Mouse (Mus musculus) left cerebral cortex, adult 2 months (tissue): ENCODE measurements at regions not wholly inside any gene's neighbourhood (a gene's known extent, or its start where the extent isn't known, plus 50 kb on each side); places are given as distances from the start of the nearest gene placed in this dataset.
"Not testable (repeated sequence)": the region's sequence is repeated elsewhere in the genome, so short reads cannot be mapped to it uniquely, and the experiment has no call there.

ENCODE experiments used
- DNase-seq, 2 experiments: peaks; one replicate each; pipeline ENCODE4 v3.0.0; 2021 to 2022; ENCODE audit warnings: low spot score in 2 of 2, mixed read lengths in 1 of 2; ENCODE audit errors: extremely low spot score in 1 of 2
- H3K27ac ChIP-seq: fragments of 200-600 bp; 2 replicates; pipeline ENCODE4 v1.8.1; 2022
- H3K4me3 ChIP-seq: fragments of 200-600 bp; 2 replicates; pipeline ENCODE4 v1.8.1; 2022
- CTCF ChIP-seq: fragments of 200-600 bp; IDR thresholded peaks from 2 replicates; pipeline ENCODE4 v1.8.1; 2022; ENCODE audit warnings: antibody characterized with exemption, mild to moderate bottlenecking, moderate library complexity
- intact Hi-C: fragments of 180-260 bp; cut with DNase I; formaldehyde crosslinking; loops from one replicate; pipeline ENCODE4 v1.15.1; 2025
- microRNA-seq, 2 experiments: library from miRNA; unstranded; fragments of <30 nt; microRNA quantifications; one replicate each; pipeline ENCODE4 v1.2.0; 2021

GRCm38 (mm10) chr9:104413021-104413420 is 75.5 kb upstream of the Acpp start:
- Histone ChIP-seq H3K4me3 (no peak overlapping the region), H3K27ac (no peak overlapping the region)
- intact Hi-C loops, result no loop called here
- no peak for DNase-seq
- no peak for TF ChIP-seq CTCF

GRCm38 (mm10) chr9:104410211-104410610 is 72.7 kb upstream of the Acpp start:
- Histone ChIP-seq H3K27ac (no peak overlapping the region), H3K4me3 (no peak overlapping the region)
- TF ChIP-seq CTCF, result peak; percentile 83
- DNase-seq, result peak; percentile 31 to 45
- intact Hi-C loops, result loop anchor here (1.0 kb wide), 1 partner anchor 156 kb away; no protein-coding TSS in a partner anchor

- intact Hi-C loops, result loop anchor here (2.0 kb wide), 1 partner anchor 979 kb away; no protein-coding TSS in a partner anchor
- Histone ChIP-seq H3K4me3 (peak overlapping the region; percentile 45), H3K27ac (no peak overlapping the region)
- no peak for TF ChIP-seq CTCF
- no peak for DNase-seq
Measured at GRCm38 (mm10) chr9:104409381-104409780, 71.8 kb upstream of the Acpp start.

GRCm38 (mm10) chr9:104408571-104409294 is 71.2 kb upstream of the Acpp start:
- no peak overlapping the region for H3K27ac ChIP-seq
- intact Hi-C loops, result loop anchor here (2.0 kb wide), 1 partner anchor 980 kb away; no protein-coding TSS in a partner anchor
- no peak for TF ChIP-seq CTCF

GRCm38 (mm10) chr9:104407559-104408376 is 70.2 kb upstream of the Acpp start:
- peak overlapping the region; percentile 33 for H3K4me3 ChIP-seq
- DNase-seq, result no peak
- H3K27ac ChIP-seq, result no peak overlapping the region
- intact Hi-C loops, result loop anchor here (2.0 kb wide), 1 partner anchor 981 kb away; no protein-coding TSS in a partner anchor
- no peak for TF ChIP-seq CTCF

More at GRCm38 (mm10) chr9:104408571-104409294, 71.2 kb upstream of the Acpp start:
- peak; percentile 59 to 69 for DNase-seq
- peak overlapping the region; percentile 45 for H3K4me3 ChIP-seq

GRCm38 (mm10) chr9:104407011-104407410 is 69.5 kb upstream of the Acpp start:
- Histone ChIP-seq H3K27ac (no peak overlapping the region), H3K4me3 (no peak overlapping the region)
- intact Hi-C loops, result no loop called here
- no peak for TF ChIP-seq CTCF
- no peak for DNase-seq

GRCm38 (mm10) chr9:104406491-104406890 is 68.9 kb upstream of the Acpp start:
- Histone ChIP-seq H3K27ac (no peak overlapping the region), H3K4me3 (no peak overlapping the region)
- DNase-seq, result no peak
- no peak for TF ChIP-seq CTCF
- intact Hi-C loops, result no loop called here

- no peak for TF ChIP-seq CTCF
- no peak for DNase-seq
- no peak overlapping the region for H3K27ac ChIP-seq
- intact Hi-C loops, result no loop called here
- no peak overlapping the region for H3K4me3 ChIP-seq
Measured at GRCm38 (mm10) chr9:104403863-104404262, 66.3 kb upstream of the Acpp start.

GRCm38 (mm10) chr9:104401673-104402072 is 64.1 kb upstream of the Acpp start:
- no peak overlapping the region for H3K27ac ChIP-seq
- TF ChIP-seq CTCF, result no peak
- intact Hi-C loops, result no loop called here
- H3K4me3 ChIP-seq, result no peak overlapping the region
- DNase-seq, result no peak

- Histone ChIP-seq H3K4me3 (no peak overlapping the region), H3K27ac (no peak overlapping the region)
- TF ChIP-seq CTCF, result no peak
- no peak for DNase-seq
- intact Hi-C loops, result no loop called here
Measured at GRCm38 (mm10) chr9:104399927-104400326, 62.4 kb upstream of the Acpp start.

- intact Hi-C loops, DNase-seq, H3K4me3 ChIP-seq, H3K27ac ChIP-seq: not testable (repeated sequence)
Measured at GRCm38 (mm10) chr9:104398484-104398883, 60.9 kb upstream of the Acpp start.

- no peak overlapping the region for H3K27ac ChIP-seq
- TF ChIP-seq CTCF, result no peak
- intact Hi-C loops, result no loop called here
- H3K4me3 ChIP-seq, result no peak overlapping the region
- DNase-seq, result no peak
Measured at GRCm38 (mm10) chr9:104387805-104388204, 50.3 kb upstream of the Acpp start.

Small RNAs in the stretch of these regions (microRNA-seq; reads per million reads assigned to microRNA genes)
- 0 reads per million in 2 experiments for gene Mir2136
